ENCODE assay signal across 24 mouse cellular contexts in genomic region chr3:85295229-85295628, GRCm38 (mm10).
A peak's percentile ranks its signal among the peaks of the same experiment; 100 is the strongest.
DNase-seq lines count a peak whose midpoint lies in the region; ATAC-seq and TF ChIP-seq lines count a peak whose summit lies in the region.
"Had no signal": no experiment of that assay in that cellular context is flagged by ENCODE, and none has a peak within 500 bp of the region (broad histone marks: within the 10 kb centered on the region; RNA-seq: fewer than 3 reads in every experiment).

No protein-coding gene starts in this region.

- no peaks in the 10 kb centered on the region for H3K36me3 ChIP-seq in neural tube, embryonic 15.5 days
- H3K36me3 ChIP-seq: embryonic facial prominence, embryonic 15.5 days; heart, embryonic 13.5 days; hindbrain, embryonic 13.5 days; intestine, embryonic 15.5 days; midbrain, embryonic 15.5 days had no signal

- H3K9me3 ChIP-seq in neural tube, embryonic 15.5 days (replicated peaks): no peaks in the 10 kb centered on the region
- H3K9me3 ChIP-seq: embryonic facial prominence, embryonic 15.5 days; intestine, embryonic 15.5 days; midbrain, embryonic 15.5 days had no signal

- H3K27me3 ChIP-seq in neural tube, embryonic 15.5 days (replicated peaks): no peaks in the 10 kb centered on the region
- H3K27me3 ChIP-seq: embryonic facial prominence, embryonic 15.5 days; heart, embryonic 13.5 days; hindbrain, embryonic 13.5 days; intestine, embryonic 15.5 days; midbrain, embryonic 15.5 days had no signal

- ATAC-seq in neural tube, embryonic 15.5 days (ENCODE audit: low FRiP score): no peak
- ATAC-seq: activated CD4-positive, CD25-positive, alpha-beta regulatory T cell, adult 4 months; forebrain, embryonic 16.5 days; intestine, embryonic 15.5 days; liver, postnatal 0 days; midbrain, embryonic 15.5 days had no signal

- H3K4me1 ChIP-seq in olfactory bulb, adult 2 months (ENCODE audit: control insufficient read depth, insufficient read depth, low read length): 0 out of 2 replicates have a peak, but pooled peaks cover 2% of the 10 kb centered on the region
- no peaks in the 10 kb centered on the region for H3K4me1 ChIP-seq in neural tube, embryonic 15.5 days
- H3K4me1 ChIP-seq: embryonic facial prominence, embryonic 15.5 days; heart, embryonic 13.5 days; intestine, embryonic 15.5 days had no signal

- 30% methylated on average over 9 of the region's 9 CpGs for WGBS in olfactory bulb, adult 2 months
- WGBS in neural tube, embryonic 15.5 days: 79% methylated on average over 9 of the region's 9 CpGs

- H3K4me3 ChIP-seq in olfactory bulb, adult 2 months (ENCODE audit: insufficient read depth, low read depth, low read length): no peak overlapping the region
- no peak overlapping the region for H3K4me3 ChIP-seq in neural tube, embryonic 15.5 days (replicated peaks)
- H3K4me3 ChIP-seq: embryonic facial prominence, embryonic 15.5 days; heart, embryonic 13.5 days; hindbrain, embryonic 13.5 days; intestine, embryonic 15.5 days; midbrain, embryonic 15.5 days had no signal

- TF ChIP-seq POLR2A in olfactory bulb, adult 2 months (IDR thresholded peaks at IDR 0.05; ENCODE audit: insufficient read depth, low read depth, low read length): no peak

- DNase-seq in left cerebral cortex, adult 18-20 months (ENCODE audit: low spot score in 2 of 2): peak; percentile 59 to 62
- DNase-seq in left cerebral cortex, adult 11 months (ENCODE audit: low spot score): no peak
- DNase-seq in 3T3-L1 (ENCODE audit: low read depth, low spot score): peak; percentile 29
- peak; percentile 92 for DNase-seq in brain, adult 2 months (ENCODE audit: low read depth, low spot score)
- DNase-seq in cerebellum, postnatal 4 days (ENCODE audit: low spot score in 2 of 2): no peak
- DNase-seq: adrenal gland, postnatal 14 days; cerebellum, adult 11 months; cerebellum, postnatal 14 days; gastrocnemius, postnatal 10 days; heart, adult 18-20 months; kidney, postnatal 36 days; liver; liver, postnatal 0 days; lung, postnatal 14 days; thymus, adult 2 months had no signal

- no peak for TF ChIP-seq CTCF in olfactory bulb, adult 2 months (IDR thresholded peaks at IDR 0.05; ENCODE audit: insufficient read depth, low read depth, low read length)

- H3K9ac ChIP-seq in neural tube, embryonic 15.5 days (replicated peaks): no peak overlapping the region
- H3K9ac ChIP-seq: embryonic facial prominence, embryonic 15.5 days; heart, embryonic 13.5 days; hindbrain, embryonic 13.5 days; intestine, embryonic 15.5 days; liver, postnatal 0 days; midbrain, embryonic 15.5 days had no signal

- peak overlapping the region; percentile 47 for H3K27ac ChIP-seq in olfactory bulb, adult 2 months (ENCODE audit: insufficient read depth, low read depth, low read length)
- no peak overlapping the region for H3K27ac ChIP-seq in neural tube, embryonic 15.5 days (replicated peaks)
- H3K27ac ChIP-seq: embryonic facial prominence, embryonic 15.5 days; heart, embryonic 13.5 days; hindbrain, embryonic 13.5 days; intestine, embryonic 15.5 days; midbrain, embryonic 15.5 days had no signal

- H3K4me2 ChIP-seq in neural tube, embryonic 15.5 days: no peak overlapping the region
- H3K4me2 ChIP-seq: embryonic facial prominence, embryonic 15.5 days; heart, embryonic 13.5 days; hindbrain, embryonic 13.5 days; intestine, embryonic 15.5 days; midbrain, embryonic 15.5 days had no signal

Comparison
In these comparisons a context has a peak if more than half of its experiments do, and no peak if none do; other contexts are left out.
1. DNase-seq: peak in left cerebral cortex, adult 18-20 months (2 of 2), 3T3-L1 (single experiment) and brain, adult 2 months (single experiment); none in left cerebral cortex, adult 11 months (single experiment) and cerebellum, postnatal 4 days (0 of 2).